8 mouse cellular contexts compared by ENCODE assay signal in genomic region chr19:32712588-32713042, GRCm38 (mm10). TPM values are rescaled to one million over a fixed set of nuclear protein-coding genes. Genes with fewer than 3 reads are reported as not detected.
A peak's percentile ranks its signal among the peaks of the same experiment; 100 is the strongest.
DNase-seq lines count a peak whose midpoint lies in the region; ATAC-seq lines count a peak whose summit lies in the region.

No protein-coding gene starts in this region.

- no peaks in the 10 kb centered on the region for H3K9me3 ChIP-seq in hindbrain, embryonic 12.5 days (replicated peaks)

- peak overlapping the region; percentile 72 for H3K4me2 ChIP-seq in hindbrain, embryonic 12.5 days (replicated peaks)

- WGBS in hindbrain, embryonic 12.5 days = 0% methylated on average over 11 of the region's 11 CpGs
- 1% methylated on average over 11 of the region's 11 CpGs for WGBS in macrophage (ENCODE audit: missing documents)

- DNase-seq in T-cell, adult 2 months (ENCODE audit: low spot score) = peak; percentile 87
- peak; percentile 92 to 94 for DNase-seq in cerebellum, postnatal 10 days
- peak; percentile 68 to 76 for DNase-seq in frontal cortex, postnatal 10 days (ENCODE audit: low spot score in 2 of 2)
- DNase-seq in left cerebral cortex, adult 18-20 months (ENCODE audit: low spot score in 2 of 2) = peak; percentile 60 to 78
- DNase-seq in right cerebral cortex, adult 2 months (ENCODE audit: low spot score in 2 of 2) = peak; percentile 76 to 77
- peak; percentile 41 to 72 for DNase-seq in urinary bladder, postnatal 36 days (ENCODE audit: low spot score in 2 of 2)

- peaks cover 42% of the 10 kb centered on the region for H3K79me2 ChIP-seq in macrophage (ENCODE audit: inconsistent target)

- ATAC-seq in hindbrain, embryonic 12.5 days (ENCODE audit: low FRiP score) = peak; percentile 91

- peak overlapping the region; percentile 92 for H3K27ac ChIP-seq in hindbrain, embryonic 12.5 days
- peak overlapping the region; percentile 61 for H3K27ac ChIP-seq in macrophage

- H3K9ac ChIP-seq in hindbrain, embryonic 12.5 days = peak overlapping the region; percentile 93

- H3K4me1 ChIP-seq in hindbrain, embryonic 12.5 days = peaks cover 9% of the 10 kb centered on the region

- no peaks in the 10 kb centered on the region for H3K27me3 ChIP-seq in hindbrain, embryonic 12.5 days

- H3K36me3 ChIP-seq in hindbrain, embryonic 12.5 days = no peaks in the 10 kb centered on the region
- no peaks in the 10 kb centered on the region for H3K36me3 ChIP-seq in macrophage (ENCODE audit: inconsistent target)

- H3K4me3 ChIP-seq in hindbrain, embryonic 12.5 days = peak overlapping the region; percentile 91
- peak overlapping the region; percentile 70 for H3K4me3 ChIP-seq in macrophage (ENCODE audit: inconsistent target)

RNA-seq across cellular contexts. Expression of gene Atad1, which starts 27.0 kb away (rescaled TPM):
- 98.6 and 102 TPM in 2 replicates for polyA plus RNA-seq in hindbrain, embryonic 12.5 days (2016; fragmentation: Nextera tagmentation; extraction: Ambion mirVana)
- total RNA-seq in left cerebral cortex, adult 18-20 months (2021) = 10 to 100 TPM; 88.3 to 98.0 TPM
- 100 to 1,000 TPM in 1 of 26 experiments, 10 to 100 TPM in 25; 25.3 to 161 (median 56.5) TPM for total RNA-seq in macrophage (2018; cell fraction: chromatin; rRNA removed)
- 10 to 100 TPM; 52.6 to 75.1 (median 61.2) TPM for total RNA-seq in macrophage (2018; cell fraction: cytosol; rRNA removed)
- 100 to 1,000 TPM in 12 of 26 experiments, 10 to 100 TPM in 14; 50.2 to 195 (median 95.8) TPM for total RNA-seq in macrophage (2018; cell fraction: nucleus; rRNA removed)
- polyA plus RNA-seq in macrophage (2018) = 49.6 to 65.6 TPM (median 57.5 TPM) in 3 replicates

RNA-seq across cellular contexts. Expression of gene Pten, which starts 44.7 kb away (rescaled TPM):
- 14.1 and 15.7 TPM in 2 replicates for polyA plus RNA-seq in hindbrain, embryonic 12.5 days (2016; fragmentation: Nextera tagmentation; extraction: Ambion mirVana)
- 100 to 1,000 TPM; 144 to 146 TPM for total RNA-seq in left cerebral cortex, adult 18-20 months (2021)
- total RNA-seq in macrophage (2018; cell fraction: chromatin; rRNA removed) = 100 to 1,000 TPM in 15 of 26 experiments, 10 to 100 TPM in 11; 39.0 to 148 (median 112) TPM
- 10 to 100 TPM; 42.6 to 69.1 (median 60.0) TPM for total RNA-seq in macrophage (2018; cell fraction: cytosol; rRNA removed)
- 100 to 1,000 TPM in 9 of 26 experiments, 10 to 100 TPM in 17; 42.5 to 152 (median 84.4) TPM for total RNA-seq in macrophage (2018; cell fraction: nucleus; rRNA removed)
- 29.6 to 30.5 TPM (median 30.4 TPM) in 3 replicates for polyA plus RNA-seq in macrophage (2018)

Comparison
In these comparisons a context has a peak if more than half of its experiments do, and no peak if none do; other contexts are left out.
1. Peak in every context shown above with its lines: DNase-seq, ATAC-seq, H3K4me3 ChIP-seq and H3K27ac ChIP-seq.